In the genomic region with DNA sequence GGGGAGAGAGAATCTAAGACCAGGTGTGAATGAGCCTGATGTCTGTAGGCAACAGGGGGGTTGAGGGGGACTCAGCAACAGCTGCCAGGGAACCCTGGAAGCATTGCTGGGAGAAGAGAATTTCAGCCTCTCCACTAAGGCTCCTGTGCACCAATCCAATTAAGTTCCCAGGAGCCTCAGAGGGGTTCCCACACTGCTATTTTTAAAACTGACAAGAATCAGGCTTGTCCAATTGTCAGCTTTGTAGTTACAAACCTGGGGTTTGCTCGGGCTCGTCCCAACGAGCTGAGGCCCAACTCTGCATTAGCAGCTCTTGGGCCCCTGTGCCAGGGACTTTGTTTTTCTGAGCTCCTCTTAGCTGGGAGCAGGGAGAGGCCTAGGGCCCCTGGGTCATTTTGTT, we compare ENCODE assay signal across 20 mouse cellular contexts. TPM values are rescaled to one million over a fixed set of nuclear protein-coding genes. Genes with fewer than 3 reads are reported as not detected.
DNase-seq lines count a peak whose midpoint lies in the region; ATAC-seq and TF ChIP-seq lines count a peak whose summit lies in the region.
"Had no signal": no experiment of that assay in that cellular context is flagged by ENCODE, and none has a peak within 500 bp of the region (broad histone marks: within the 10 kb centered on the region; RNA-seq: fewer than 3 reads in every experiment).

No protein-coding gene starts in this region.

- no peaks in the 10 kb centered on the region for H3K36me3 ChIP-seq in heart, embryonic 15.5 days
- H3K36me3 ChIP-seq in intestine, postnatal 0 days (ENCODE audit: control insufficient read depth, insufficient read depth): no peaks in the 10 kb centered on the region
- H3K36me3 ChIP-seq: midbrain, embryonic 13.5 days had no signal

- no peak overlapping the region for H3K9ac ChIP-seq in heart, embryonic 15.5 days
- H3K9ac ChIP-seq in intestine, postnatal 0 days (ENCODE audit: low read depth, low read length): no peak overlapping the region
- H3K9ac ChIP-seq: hindbrain, embryonic 14.5 days; midbrain, embryonic 13.5 days had no signal

- no peak for ATAC-seq in heart, embryonic 15.5 days (replicated peaks; ENCODE audit: insufficient number of reproducible peaks, insufficient read depth, low FRiP score, low read depth)
- ATAC-seq in intestine, postnatal 0 days: no peak
- ATAC-seq: CD4-positive, CD25-positive, alpha-beta regulatory T cell, adult 4 months; midbrain, embryonic 13.5 days had no signal

- DNase-seq in heart, postnatal 10 days: no peak
- DNase-seq in urinary bladder, postnatal 14 days (ENCODE audit: low spot score): peak; percentile 34
- no peak for DNase-seq in urinary bladder, postnatal 25 days (ENCODE audit: low spot score)
- DNase-seq in right cerebral cortex, postnatal 10 days (ENCODE audit: low spot score in 2 of 2): no peak
- DNase-seq in left cerebral cortex, postnatal 4 days: no peak
- DNase-seq: adrenal gland, postnatal 10 days; cerebellum, adult 9-10 months; gastrocnemius, postnatal 25 days; kidney, adult 8-10 months; kidney, postnatal 4 days; right cerebral cortex, adult 18-20 months; thymus, adult 2 months had no signal

- no peak for TF ChIP-seq CTCF in intestine, postnatal 0 days (IDR thresholded peaks at IDR 0.05; ENCODE audit: low read depth)

- peak overlapping the region; percentile 66 for H3K27ac ChIP-seq in heart, embryonic 15.5 days
- H3K27ac ChIP-seq in intestine, postnatal 0 days (ENCODE audit: low read depth, low read length): peak overlapping the region; percentile 68
- H3K27ac ChIP-seq: hindbrain, embryonic 14.5 days; macrophage; midbrain, embryonic 13.5 days had no signal

- WGBS in heart, embryonic 15.5 days: 30% methylated on average over 3 of the region's 3 CpGs
- WGBS in intestine, postnatal 0 days: 18% methylated on average over 3 of the region's 3 CpGs

- H3K4me3 ChIP-seq in heart, embryonic 15.5 days: no peak overlapping the region
- no peak overlapping the region for H3K4me3 ChIP-seq in intestine, postnatal 0 days (ENCODE audit: low read depth, low read length)
- H3K4me3 ChIP-seq: erythroblast, embryonic 14.5 days; midbrain, embryonic 13.5 days had no signal

- peaks cover 33% of the 10 kb centered on the region for H3K27me3 ChIP-seq in heart, embryonic 15.5 days
- peaks cover 10% of the 10 kb centered on the region for H3K27me3 ChIP-seq in intestine, postnatal 0 days (replicated peaks; ENCODE audit: control insufficient read depth, insufficient read depth, low read length)

- H3K9me3 ChIP-seq in heart, embryonic 15.5 days (replicated peaks): no peaks in the 10 kb centered on the region
- H3K9me3 ChIP-seq in intestine, postnatal 0 days (ENCODE audit: control insufficient read depth): no peaks in the 10 kb centered on the region
- H3K9me3 ChIP-seq: midbrain, embryonic 13.5 days had no signal

- H3K4me2 ChIP-seq in heart, embryonic 15.5 days: no peak overlapping the region
- H3K4me2 ChIP-seq in intestine, postnatal 0 days (replicated peaks; ENCODE audit: low read depth): peak overlapping the region; percentile 32; the same call in 1 of the 2 replicates
- H3K4me2 ChIP-seq: hindbrain, embryonic 14.5 days; midbrain, embryonic 13.5 days had no signal

- intact Hi-C loops in heart, postnatal 10 days (cut with DNase I): no loop called here
- intact Hi-C loops in left cerebral cortex, postnatal 4 days (cut with DNase I): loop anchor here (10.0 kb wide), 1 partner anchor 445 kb away; no protein-coding TSS in a partner anchor

- H3K4me1 ChIP-seq in heart, embryonic 15.5 days (replicated peaks): peaks cover 28% of the 10 kb centered on the region
- peaks cover 19% of the 10 kb centered on the region for H3K4me1 ChIP-seq in intestine, postnatal 0 days (replicated peaks; ENCODE audit: control insufficient read depth, insufficient read depth, low read length)

RNA-seq across cellular contexts. Expression of gene Ripk4, which starts 3.9 kb away (rescaled TPM):
- polyA plus RNA-seq in heart, embryonic 15.5 days (2015; fragmentation: Nextera tagmentation; extraction: Ambion mirVana): 2.3 and 5.0 TPM in 2 replicates
- total RNA-seq in heart, postnatal 10 days (2021): under 1 TPM; 0.24 to 0.40 TPM
- polyA plus RNA-seq in intestine, postnatal 0 days (2015; fragmentation: Nextera tagmentation; extraction: Ambion mirVana): 11.9 and 12.9 TPM in 2 replicates
- total RNA-seq in left cerebral cortex, postnatal 4 days (2021): under 1 TPM; 0.38 to 0.40 TPM
- total RNA-seq: gastrocnemius, postnatal 25 days; MEL had no signal
- polyA plus RNA-seq: erythroblast, embryonic 14.5 days; macrophage had no signal
